Mouse (Mus musculus) ES-E14 (cell line): ENCODE results near the gene Alk.

Experiments used
- HCFC1 ChIP-seq: IDR thresholded peaks from 2 replicates; pipeline ENCODE4 v1.6.1; 2012; ENCODE audit warnings: low read length, inconsistent platforms, borderline replicate concordance; ENCODE audit not compliant: insufficient read depth
- MAFK ChIP-seq: IDR thresholded peaks from 2 replicates; pipeline ENCODE4 v1.6.1; 2014; ENCODE audit warnings: mild to moderate bottlenecking, low read depth, low read length, inconsistent platforms; ENCODE audit not compliant: insufficient read depth

DNA sequence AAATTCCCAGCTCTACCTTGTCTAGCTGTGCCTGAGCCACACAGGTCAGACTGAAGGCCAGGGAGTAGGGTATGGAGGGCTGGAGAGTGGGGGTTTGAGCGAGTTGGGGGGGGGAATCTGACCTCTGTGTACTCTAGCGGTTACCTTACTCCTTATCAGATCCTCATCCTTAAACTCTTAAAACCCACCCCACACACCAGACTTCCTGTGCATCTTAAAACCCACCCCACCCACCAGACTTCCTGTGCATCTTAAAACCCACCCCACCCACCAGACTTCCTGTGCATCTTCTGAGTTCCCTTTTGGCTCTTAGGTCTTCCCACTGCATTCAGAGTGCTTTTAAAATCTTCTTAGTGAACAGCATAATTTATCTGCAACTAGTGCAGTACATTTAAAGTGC lies 422.0 kb downstream of the Alk start:
- TF ChIP-seq HCFC1 (no peak), MAFK (no peak)
